Mouse (Mus musculus) liver, embryonic 12.5 days (tissue): Measurements from ENCODE around the gene Snrnp70. TPM values are rescaled to one million over a fixed set of nuclear protein-coding genes. Genes with fewer than 3 reads are reported as not detected.
A peak's percentile ranks its signal among the peaks of the same experiment; 100 is the strongest.

Source experiments
- ATAC-seq: fragments of 200-750 bp; cut with Nextera tagmentation; 2 replicates; pipeline ENCODE4 v1.8.0; 2017; ENCODE audit warnings: moderate number of reproducible peaks, mild to moderate bottlenecking, moderate library complexity
- H3K27ac ChIP-seq: fragments of 300-500 bp; sonication (generic); 2 replicates; pipeline ENCODE4 v1.5.1; 2016; ENCODE audit warnings: mild to moderate bottlenecking
- H3K27me3 ChIP-seq: fragments of 300-500 bp; sonication (generic); replicated peaks from 2 replicates; pipeline ENCODE4 v1.6.1; 2016; ENCODE audit warnings: mild to moderate bottlenecking, moderate library complexity
- H3K36me3 ChIP-seq: fragments of 300-500 bp; sonication (generic); 2 replicates; pipeline ENCODE4 v1.6.1; 2016; ENCODE audit warnings: mild to moderate bottlenecking, moderate library complexity
- H3K4me1 ChIP-seq: fragments of 300-500 bp; sonication (generic); 2 replicates; pipeline ENCODE4 v1.6.1; 2016
- H3K4me2 ChIP-seq: fragments of 300-500 bp; sonication (generic); 2 replicates; pipeline ENCODE4 v1.6.1; 2016; ENCODE audit warnings: mild to moderate bottlenecking, moderate library complexity
- H3K4me3 ChIP-seq: fragments of 300-500 bp; sonication (generic); 2 replicates; pipeline ENCODE4 v1.5.1; 2016; ENCODE audit warnings: mild to moderate bottlenecking, moderate library complexity
- H3K9ac ChIP-seq: fragments of 300-500 bp; sonication (generic); 2 replicates; pipeline ENCODE4 v1.6.1; 2016; ENCODE audit warnings: mild to moderate bottlenecking, moderate library complexity
- H3K9me3 ChIP-seq: fragments of 300-500 bp; sonication (generic); replicated peaks from 2 replicates; pipeline ENCODE4 v1.6.1; 2016; ENCODE audit warnings: mild to moderate bottlenecking, moderate library complexity
- WGBS: fragments of 180-500 bp; shearing (Covaris S2); methylation state at CpG from one replicate; pipeline ENCODE4 v1.1.7; 2016; ENCODE audit not compliant: insufficient replicate concordance; 5-methylcytosine and 5-hydroxymethylcytosine counted together
- polyA plus RNA-seq: library from polyadenylated mRNA; unstranded; fragments of >200 nt; fragmentation: Nextera tagmentation; extraction: Ambion mirVana; gene quantifications from 2 replicates; pipeline ENCODE4 v1.2.1, GENCODE M21; 2016

Gene Snrnp70
- polyA plus RNA-seq, 1 experiment from 2014 or later = 179 TPM

DNA sequence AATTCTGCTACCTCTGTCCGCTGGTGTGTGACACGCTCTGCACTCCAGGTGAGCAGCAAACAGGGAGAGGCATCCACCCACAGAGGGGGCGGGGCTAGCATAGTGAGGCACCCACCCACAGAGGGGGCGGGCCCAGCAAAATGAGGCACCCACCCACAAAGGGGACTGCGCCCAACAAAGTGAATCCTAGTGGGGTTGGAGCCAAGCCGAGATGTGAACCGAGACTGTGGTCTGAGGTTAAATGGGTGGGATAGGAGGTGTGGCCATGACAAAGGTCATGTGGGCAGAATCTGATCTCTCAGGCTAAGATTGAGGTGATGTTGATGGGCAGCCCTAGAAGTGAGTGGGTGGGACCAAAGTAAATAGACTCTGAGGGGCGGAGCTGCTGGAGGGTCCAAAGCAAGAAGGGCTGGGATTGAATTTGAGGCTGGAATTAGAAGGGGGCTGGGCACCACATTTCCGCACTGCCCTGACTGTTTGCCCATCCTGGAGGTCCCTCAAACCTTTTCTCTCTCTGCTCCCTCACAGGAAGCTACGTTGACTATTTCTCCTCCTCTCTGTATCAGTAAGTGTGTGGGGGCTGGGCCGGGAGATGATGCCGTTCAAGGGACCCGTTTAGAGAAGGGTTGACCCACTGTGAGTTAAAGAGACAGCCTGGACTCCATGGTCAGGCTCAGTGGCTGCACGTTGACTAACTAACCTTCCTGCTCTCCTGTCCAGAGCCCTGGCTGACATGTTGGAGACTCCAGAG lies 57.2 kb downstream of the Snrnp70 start:
- Histone ChIP-seq H3K9ac (no peak overlapping the region), H3K4me2 (peak overlapping the region; percentile 96), H3K27ac (no peak overlapping the region), H3K27me3 (peaks cover 75% of the 10 kb centered on the region), H3K4me1 (peaks cover 65% of the 10 kb centered on the region), H3K36me3 (no peaks in the 10 kb centered on the region), H3K4me3 (no peak overlapping the region), H3K9me3 (no peaks in the 10 kb centered on the region)
- no peak for ATAC-seq
- 4% methylated on average over 14 of the region's 14 CpGs for WGBS

DNA sequence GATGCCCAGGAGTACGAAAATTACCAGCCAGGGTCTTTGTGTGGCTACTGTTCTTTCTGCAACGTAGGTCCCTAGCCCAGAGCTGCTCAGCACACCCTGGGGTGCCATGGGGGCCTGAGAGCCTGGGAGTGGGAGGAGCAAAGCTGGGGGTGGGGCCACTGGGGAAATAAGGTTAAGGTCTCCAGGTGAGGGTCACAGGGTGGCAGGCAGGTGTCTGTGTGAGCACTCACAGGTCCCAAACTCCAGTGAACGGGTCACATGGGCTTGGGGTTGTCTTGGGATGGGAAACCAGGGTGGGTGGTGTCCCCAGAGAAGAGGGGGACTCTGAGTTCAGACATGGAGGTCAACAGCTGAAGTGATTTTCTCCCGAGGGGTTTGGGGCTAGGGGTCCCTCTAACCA lies 58.1 kb downstream of the Snrnp70 start:
- no peak for ATAC-seq
- H3K27ac ChIP-seq = no peak overlapping the region
- H3K4me3 ChIP-seq = no peak overlapping the region
- H3K9ac ChIP-seq = no peak overlapping the region
- H3K4me2 ChIP-seq = no peak overlapping the region
- H3K9me3 ChIP-seq = no peaks in the 10 kb centered on the region
- H3K27me3 ChIP-seq = peaks cover 79% of the 10 kb centered on the region
- H3K4me1 ChIP-seq = peaks cover 74% of the 10 kb centered on the region
- H3K36me3 ChIP-seq = no peaks in the 10 kb centered on the region
- 14% methylated on average over 4 of the region's 4 CpGs for WGBS

DNA sequence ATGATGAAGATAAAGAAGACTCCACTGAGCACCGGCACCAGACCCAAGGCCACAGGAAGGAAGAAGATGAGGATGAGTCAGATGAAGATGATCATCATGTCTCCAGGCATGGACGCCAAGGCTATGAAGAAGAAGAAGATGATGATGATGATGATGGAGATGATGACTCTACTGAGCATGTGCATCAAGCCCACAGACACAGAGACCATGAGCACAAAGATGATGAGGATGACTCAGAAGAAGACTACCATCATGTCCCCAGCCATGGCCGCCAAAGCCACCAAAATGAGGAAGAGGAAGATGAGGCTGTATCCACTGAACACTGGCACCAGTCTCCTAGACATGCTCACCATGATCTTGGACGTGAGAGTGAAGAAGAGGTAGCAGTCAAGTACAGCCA lies 59.2 kb downstream of the Snrnp70 start:
- Histone ChIP-seq H3K36me3 (no peaks in the 10 kb centered on the region), H3K9ac (no peak overlapping the region), H3K4me1 (peaks cover 66% of the 10 kb centered on the region), H3K4me3 (no peak overlapping the region), H3K9me3 (no peaks in the 10 kb centered on the region), H3K27ac (no peak overlapping the region), H3K4me2 (no peak overlapping the region), H3K27me3 (peaks cover 90% of the 10 kb centered on the region)
- no peak for ATAC-seq
- 63% methylated on average over 4 of the region's 4 CpGs for WGBS

DNA sequence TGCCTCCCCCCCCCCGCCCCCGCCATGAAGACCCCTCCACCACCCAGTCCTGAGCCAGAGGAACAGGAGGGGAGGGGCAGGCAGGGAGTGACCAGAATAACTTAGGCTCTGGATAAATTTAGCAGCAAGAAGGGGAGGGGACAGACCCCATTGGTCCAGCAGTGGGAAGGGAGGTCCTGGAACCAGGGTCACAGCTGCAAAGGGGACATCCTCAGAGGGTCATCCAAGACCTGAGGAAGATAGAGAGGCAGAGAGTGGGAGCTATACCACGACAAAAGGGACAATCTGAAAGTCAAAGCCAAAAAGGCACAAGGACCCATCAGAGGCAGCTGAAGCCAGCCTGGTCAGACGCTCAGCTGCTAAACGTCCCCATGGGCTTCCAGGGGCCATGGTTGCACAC lies 60.5 kb downstream of the Snrnp70 start, which contains the start of gene Hrc:
TSS of gene Hrc (plus strand) at position 235 of the 400 bp plus-strand sequence.
- H3K9me3 ChIP-seq = no peaks in the 10 kb centered on the region
- H3K36me3 ChIP-seq = no peaks in the 10 kb centered on the region
- no peak within 1 kb of the TSS for H3K27ac ChIP-seq
- H3K4me3 ChIP-seq = no peak within 1 kb of the TSS
- H3K4me2 ChIP-seq = 0 out of 2 replicates have a peak within 1 kb of the TSS, but pooled peaks have one; percentile 80
- peaks cover 53% of the 10 kb centered on the region for H3K4me1 ChIP-seq
- no peak within 1 kb of the TSS for H3K9ac ChIP-seq
- WGBS = 29% methylated on average over 5 of the region's 5 CpGs
- H3K27me3 ChIP-seq = peaks cover 86% of the 10 kb centered on the region
- no peak for ATAC-seq

DNA sequence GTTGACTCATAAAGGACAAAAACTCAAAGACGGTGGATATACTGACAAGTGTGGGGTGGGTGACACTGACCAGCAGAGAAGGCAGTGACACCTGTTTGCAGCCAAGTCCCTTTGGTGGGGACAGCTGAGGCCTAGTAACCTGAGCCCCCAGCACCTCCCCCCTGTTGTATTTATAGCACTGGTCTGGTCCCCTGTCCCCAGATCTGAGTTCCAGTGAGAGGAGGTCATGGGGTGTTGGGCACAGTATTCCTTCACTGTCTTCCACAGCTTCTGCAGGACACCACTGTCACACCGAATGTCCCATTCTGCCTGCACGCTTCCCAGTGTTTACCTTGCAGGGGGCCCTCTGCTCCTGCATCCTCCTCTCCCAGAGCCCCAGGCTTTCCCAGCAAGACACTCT lies 60.9 kb downstream of the Snrnp70 start:
- Histone ChIP-seq H3K27ac (no peak overlapping the region), H3K9me3 (no peaks in the 10 kb centered on the region), H3K4me1 (peaks cover 49% of the 10 kb centered on the region), H3K4me2 (no peak overlapping the region), H3K9ac (no peak overlapping the region), H3K36me3 (no peaks in the 10 kb centered on the region), H3K4me3 (no peak overlapping the region), H3K27me3 (peaks cover 83% of the 10 kb centered on the region)
- WGBS = 37% methylated on average over 3 of the region's 3 CpGs
- ATAC-seq = no peak

DNA sequence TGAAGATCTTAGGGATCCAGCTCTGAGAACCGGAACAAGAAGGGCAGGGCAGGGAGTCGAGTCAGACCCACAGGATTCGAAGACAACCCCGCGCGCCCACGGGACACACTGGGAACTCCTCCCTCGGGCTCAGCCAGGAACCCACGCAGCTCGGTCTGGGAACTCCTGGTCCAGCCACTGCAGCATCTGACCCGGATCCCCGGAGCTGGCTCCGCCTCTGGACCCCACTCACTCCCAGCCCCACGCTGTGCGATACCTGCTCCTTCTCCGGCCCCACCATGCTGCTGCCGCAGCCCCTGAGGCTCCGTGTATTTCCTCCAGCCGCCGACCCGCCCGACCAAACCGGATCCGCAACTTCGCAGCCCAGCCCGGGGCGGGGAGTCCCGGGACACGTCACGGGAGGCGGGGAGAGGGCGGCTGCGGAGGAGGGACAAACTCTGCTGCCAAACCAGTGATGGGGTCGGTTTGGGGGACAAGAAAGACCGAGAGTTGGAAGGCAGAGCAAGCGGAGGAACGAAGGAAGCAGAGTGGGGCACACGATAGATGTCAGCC lies 62.0 kb downstream of the Snrnp70 start, which contains the start of gene Trpm4:
TSS of gene Trpm4 (minus strand) at position 350 of the 552 bp plus-strand sequence.
- Histone ChIP-seq H3K9ac (peak within 1 kb of the TSS; percentile 60), H3K27me3 (peaks cover 73% of the 10 kb centered on the region), H3K27ac (no peak within 1 kb of the TSS), H3K4me3 (peak within 1 kb of the TSS; percentile 57), H3K9me3 (no peaks in the 10 kb centered on the region), H3K36me3 (no peaks in the 10 kb centered on the region), H3K4me2 (peak within 1 kb of the TSS; percentile 80), H3K4me1 (peaks cover 38% of the 10 kb centered on the region)
- ATAC-seq = 0 out of 2 replicates have a peak, but pooled peaks have one; percentile 22
- under 1% methylated on average over 38 of the region's 38 CpGs for WGBS

DNA sequence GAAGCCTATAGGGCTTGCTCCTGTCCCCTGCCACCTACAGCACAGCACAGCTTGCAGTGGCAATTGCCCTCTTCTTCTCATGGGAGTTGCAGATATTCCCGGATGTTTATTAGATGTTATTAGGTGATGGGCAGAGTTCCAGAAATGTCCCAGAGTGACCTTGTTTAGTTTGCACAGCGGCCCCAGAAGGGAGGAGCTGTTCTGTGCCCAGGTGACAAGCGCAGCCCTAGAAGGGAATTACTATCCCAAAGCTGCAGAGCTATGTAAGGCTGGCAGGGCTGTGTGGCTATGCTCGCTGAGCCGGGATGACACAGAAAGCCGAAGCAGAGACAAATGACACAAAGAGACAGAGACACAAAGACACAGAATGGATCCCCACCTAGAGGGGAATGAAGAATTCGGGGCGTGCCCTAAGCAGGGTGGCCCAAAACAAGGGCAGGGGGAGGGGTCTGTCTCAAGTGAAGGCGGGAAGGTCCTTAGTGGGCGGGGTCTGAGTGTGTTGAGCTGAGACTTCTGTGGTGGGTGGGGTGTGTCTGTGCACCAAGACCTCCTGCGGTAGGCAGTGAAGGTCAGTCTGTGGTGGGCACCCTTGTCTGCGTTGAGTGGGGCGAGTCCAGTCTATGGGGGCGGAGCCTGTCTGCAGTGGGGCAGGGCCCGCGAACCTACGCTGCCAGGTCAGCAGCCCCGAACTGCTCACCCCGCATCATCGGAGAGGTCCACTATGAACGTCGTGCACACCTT lies 62.7 kb downstream of the Snrnp70 start:
- Histone ChIP-seq H3K27me3 (peaks cover 67% of the 10 kb centered on the region), H3K4me1 (peaks cover 31% of the 10 kb centered on the region), H3K27ac (no peak overlapping the region), H3K4me3 (peak overlapping the region; percentile 57), H3K9ac (peak overlapping the region; percentile 60), H3K9me3 (no peaks in the 10 kb centered on the region), H3K36me3 (no peaks in the 10 kb centered on the region), H3K4me2 (peak overlapping the region; percentile 80)
- 8% methylated on average over 22 of the region's 22 CpGs for WGBS
- ATAC-seq = peak; percentile 16; the same call in 1 of the 2 replicates

DNA sequence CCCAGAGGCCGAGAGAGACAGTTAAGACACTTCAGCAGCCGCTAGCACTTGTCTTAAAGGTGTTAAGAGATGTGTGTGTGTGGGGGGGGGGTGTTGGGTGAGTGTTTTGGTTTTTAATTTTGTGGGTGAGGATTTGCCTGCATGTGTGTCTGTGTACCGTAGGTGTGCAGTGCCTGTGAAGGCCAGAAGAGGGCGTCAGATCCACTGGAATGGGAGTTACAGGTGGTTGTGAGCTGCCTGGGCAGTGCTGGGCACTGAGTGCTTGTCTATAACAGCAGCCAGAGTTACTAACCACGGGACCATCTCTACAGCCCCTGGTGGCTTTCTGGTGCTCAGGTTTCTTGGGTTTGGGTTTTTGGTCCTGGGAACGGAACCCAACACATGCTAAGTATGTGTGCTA lies 64.0 kb downstream of the Snrnp70 start:
- Histone ChIP-seq H3K4me1 (peaks cover 27% of the 10 kb centered on the region), H3K36me3 (no peaks in the 10 kb centered on the region), H3K27ac (no peak overlapping the region), H3K27me3 (peaks cover 59% of the 10 kb centered on the region), H3K4me2 (no peak overlapping the region), H3K4me3 (no peak overlapping the region), H3K9me3 (no peaks in the 10 kb centered on the region), H3K9ac (no peak overlapping the region)
- ATAC-seq = no peak
- WGBS = 71% methylated on average over 6 of the region's 6 CpGs

DNA sequence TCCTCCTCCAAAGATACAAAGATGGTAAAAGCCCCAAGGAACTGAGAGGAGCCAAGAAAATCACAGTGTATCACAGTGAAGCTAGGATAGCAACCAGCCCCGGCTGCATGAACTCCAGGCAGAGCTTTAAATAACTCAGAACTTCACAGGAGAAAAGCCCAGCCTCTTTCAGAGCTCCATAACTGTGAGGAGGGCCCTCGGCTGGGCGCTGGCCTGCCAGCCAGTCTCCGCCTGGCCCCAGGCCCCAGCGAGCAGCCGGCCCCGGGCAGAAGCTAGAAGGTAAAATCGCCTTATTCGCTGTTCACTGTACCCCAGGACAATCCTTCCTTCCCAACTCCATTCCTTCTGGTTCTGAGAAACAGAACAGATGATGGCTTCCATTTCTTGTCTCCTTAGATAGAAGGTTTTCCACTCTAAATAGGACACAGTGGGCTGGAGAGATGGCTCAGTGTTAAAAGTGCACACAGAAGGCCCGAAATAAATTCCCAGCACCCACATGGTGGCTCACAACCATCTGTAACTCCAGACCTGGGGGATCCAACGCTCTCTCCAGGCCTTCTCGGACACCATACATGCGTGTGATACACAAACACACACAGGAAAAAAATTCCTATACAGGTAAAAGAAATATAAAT lies 66.6 kb downstream of the Snrnp70 start:
- WGBS = 69% methylated on average over 13 of the region's 13 CpGs
- H3K4me3 ChIP-seq = no peak overlapping the region
- no peak overlapping the region for H3K4me2 ChIP-seq
- H3K4me1 ChIP-seq = peaks cover 17% of the 10 kb centered on the region
- no peaks in the 10 kb centered on the region for H3K36me3 ChIP-seq
- H3K9ac ChIP-seq = no peak overlapping the region
- H3K27ac ChIP-seq = no peak overlapping the region
- no peak for ATAC-seq
- H3K27me3 ChIP-seq = peaks cover 33% of the 10 kb centered on the region
- 0 out of 2 replicates have a peak, but pooled peaks cover 4% of the 10 kb centered on the region for H3K9me3 ChIP-seq
